Mouse (Mus musculus): ENCODE results near the gene Spock1.

GRCm38 (mm10) chr13:57867586-57867985 is 40.5 kb downstream of the Spock1 start:
- TF ChIP-seq GATA1 (IDR thresholded peaks at IDR 0.05; ENCODE audit: low read length) (no peak), TAL1 (IDR thresholded peaks at IDR 0.05; ENCODE audit: low read length) (no peak)

All from erythroblast, embryonic 14.5 days (primary cell).